Mouse (Mus musculus): ENCODE results near the gene Ifih1. TPM values are rescaled to one million over a fixed set of nuclear protein-coding genes. Genes with fewer than 3 reads are reported as not detected.

Gene Ifih1
- polyA plus RNA-seq, 1 experiment from 2014 or later = 2.7 TPM

DNA sequence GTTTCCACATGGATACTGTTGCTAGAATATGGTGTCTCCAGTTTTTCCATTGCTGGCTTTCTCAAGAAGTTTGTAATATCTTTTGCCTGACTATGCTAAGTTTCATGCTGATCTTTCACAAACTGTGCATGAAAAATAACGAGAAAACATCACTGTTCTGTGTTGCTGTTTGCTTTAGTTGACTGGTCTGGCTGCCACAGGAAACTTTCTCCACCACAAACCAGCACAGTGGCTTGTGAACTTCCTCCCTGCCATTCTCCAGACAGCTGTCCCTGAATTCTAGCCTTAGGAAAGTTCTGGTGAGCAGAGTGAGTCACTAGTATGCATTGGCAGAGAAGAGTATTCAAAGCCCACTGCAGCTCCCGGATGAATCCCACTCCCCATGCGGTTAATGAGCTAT lies 71.1 kb downstream of the Ifih1 start:
- Histone ChIP-seq H3K27me3 (no peaks in the 10 kb centered on the region), H3K9ac (no peak overlapping the region), H3K36me3 (no peaks in the 10 kb centered on the region), H3K4me2 (no peak overlapping the region), H3K4me3 (replicated peaks) (no peak overlapping the region), H3K27ac (no peak overlapping the region), H3K9me3 (replicated peaks) (no peaks in the 10 kb centered on the region), H3K4me1 (no peaks in the 10 kb centered on the region)
- WGBS = 72% methylated on average over 3 of the region's 3 CpGs
- ATAC-seq (replicated peaks; ENCODE audit: low FRiP score) = no peak

DNA sequence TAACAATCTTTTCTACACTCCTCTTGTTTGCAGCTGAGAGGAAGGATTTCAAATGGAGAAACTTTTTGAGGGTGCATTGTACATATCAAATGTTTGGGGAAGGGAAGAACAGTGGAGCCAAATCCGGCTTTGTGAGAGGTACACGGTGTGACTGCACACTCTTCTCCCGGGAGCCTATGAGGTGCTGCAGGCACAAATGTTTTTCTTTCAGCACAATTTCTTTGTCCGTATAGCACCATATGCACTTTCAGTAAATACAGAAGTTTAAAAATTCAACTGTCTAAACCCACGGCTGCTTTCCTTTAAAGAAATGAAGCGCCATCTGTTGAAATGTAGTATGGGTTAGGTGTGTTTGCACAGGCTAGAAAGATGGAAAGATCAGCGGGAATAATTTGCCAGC lies 71.8 kb downstream of the Ifih1 start:
- ATAC-seq (replicated peaks; ENCODE audit: low FRiP score) = no peak

GRCm38 (mm10) chr2:62573753-62574159 lies 72.3 kb downstream of the Ifih1 start, which contains the start of gene Fap:
Gene Fap, minus strand, starts transcription at chr2:62574075.
- peak within 1 kb of the TSS; percentile 22; the same call in 1 of the 2 replicates for H3K4me2 ChIP-seq
- H3K27ac ChIP-seq = peak within 1 kb of the TSS; percentile 24; the same call in 1 of the 2 replicates
- H3K4me3 ChIP-seq (replicated peaks) = peak within 1 kb of the TSS; percentile 22
- H3K9ac ChIP-seq = no peak within 1 kb of the TSS
- no peaks in the 10 kb centered on the region for H3K27me3 ChIP-seq
- H3K9me3 ChIP-seq (replicated peaks) = no peaks in the 10 kb centered on the region
- no peaks in the 10 kb centered on the region for H3K36me3 ChIP-seq
- no peaks in the 10 kb centered on the region for H3K4me1 ChIP-seq
- ATAC-seq (replicated peaks; ENCODE audit: low FRiP score) = 0 out of 2 replicates have a peak, but pooled peaks have one; percentile 29
- 45% methylated on average over 12 of the region's 12 CpGs for WGBS

More for the DNA sequence above, 71.8 kb downstream of the Ifih1 start:
- H3K9me3 ChIP-seq (replicated peaks) = no peaks in the 10 kb centered on the region
- H3K36me3 ChIP-seq = no peaks in the 10 kb centered on the region
- no peak overlapping the region for H3K9ac ChIP-seq
- 0 out of 2 replicates have a peak overlapping the region, but pooled peaks have one; percentile 22 for H3K4me2 ChIP-seq
- H3K4me1 ChIP-seq = no peaks in the 10 kb centered on the region
- 69% methylated on average over 7 of the region's 7 CpGs for WGBS
- no peak overlapping the region for H3K4me3 ChIP-seq (replicated peaks)
- no peaks in the 10 kb centered on the region for H3K27me3 ChIP-seq
- H3K27ac ChIP-seq = no peak overlapping the region; the same call in 1 of the 2 replicates

- 78% methylated on average over 10 of the region's 10 CpGs for WGBS
- Histone ChIP-seq H3K36me3 (no peaks in the 10 kb centered on the region), H3K27ac (peak overlapping the region; percentile 24; the same call in 1 of the 2 replicates), H3K27me3 (no peaks in the 10 kb centered on the region), H3K9ac (no peak overlapping the region), H3K4me1 (no peaks in the 10 kb centered on the region), H3K4me2 (peak overlapping the region; percentile 22; the same call in 1 of the 2 replicates), H3K9me3 (replicated peaks) (no peaks in the 10 kb centered on the region), H3K4me3 (replicated peaks) (peak overlapping the region; percentile 22)
- ATAC-seq (replicated peaks; ENCODE audit: low FRiP score) = no peak
These were observed 72.8 kb downstream of the Ifih1 start for GRCm38 (mm10) chr2:62573099-62573752.

GRCm38 (mm10) chr2:62564687-62565086 lies 81.4 kb downstream of the Ifih1 start:
- no peak overlapping the region for H3K4me3 ChIP-seq (replicated peaks)
- ATAC-seq (replicated peaks; ENCODE audit: low FRiP score) = no peak
- no peak overlapping the region for H3K27ac ChIP-seq
- 0 out of 2 replicates have a peak, but pooled peaks cover 6% of the 10 kb centered on the region for H3K4me1 ChIP-seq
- 82% methylated on average over 1 of the region's 1 CpGs for WGBS
- no peak overlapping the region for H3K4me2 ChIP-seq
- no peaks in the 10 kb centered on the region for H3K27me3 ChIP-seq
- no peak overlapping the region for H3K9ac ChIP-seq
- H3K9me3 ChIP-seq (replicated peaks) = no peaks in the 10 kb centered on the region
- H3K36me3 ChIP-seq = no peaks in the 10 kb centered on the region

DNA sequence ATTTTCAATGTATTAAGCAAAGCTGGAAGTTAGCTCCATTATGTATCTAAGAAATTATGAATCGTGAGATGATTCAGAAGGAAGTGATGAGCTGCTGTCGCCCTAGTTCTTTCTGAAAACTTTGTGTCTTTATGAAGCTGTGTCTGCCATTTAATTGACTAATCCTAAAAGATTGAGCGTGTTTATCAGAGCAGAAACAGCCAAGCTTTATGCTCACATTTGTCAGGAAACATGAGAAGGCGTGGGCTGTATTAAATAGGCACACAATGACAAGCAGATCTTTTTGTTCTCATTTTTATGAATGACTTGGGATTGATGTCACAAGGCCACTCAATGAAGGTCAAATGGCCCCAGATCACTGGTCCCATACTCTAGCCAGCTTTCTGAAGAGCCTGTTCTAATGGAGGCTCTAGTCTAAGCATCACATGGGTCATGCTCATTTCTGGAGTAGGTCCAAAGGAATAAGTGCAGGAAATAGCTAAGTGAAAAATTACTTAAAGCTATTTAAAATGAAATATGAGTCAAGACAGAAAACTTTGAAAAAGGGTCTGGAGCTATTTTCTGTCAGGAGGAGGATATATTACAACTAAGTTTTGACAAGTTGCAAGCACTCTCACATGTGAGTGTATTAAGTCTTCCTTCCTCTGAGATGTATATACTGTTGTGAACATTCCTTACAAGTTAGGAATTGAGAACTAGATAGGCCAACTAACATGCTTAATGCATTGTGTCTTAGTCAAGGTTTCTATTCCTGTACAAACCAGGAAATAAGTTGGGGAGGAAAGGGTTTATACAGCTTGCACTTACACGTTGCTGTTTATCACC lies 83.2 kb downstream of the Ifih1 start:
- Histone ChIP-seq H3K36me3 (no peaks in the 10 kb centered on the region), H3K4me3 (replicated peaks) (no peak overlapping the region), H3K27me3 (no peaks in the 10 kb centered on the region), H3K4me2 (no peak overlapping the region), H3K27ac (peak overlapping the region; percentile 56), H3K9me3 (replicated peaks) (no peaks in the 10 kb centered on the region), H3K9ac (no peak overlapping the region), H3K4me1 (0 out of 2 replicates have a peak, but pooled peaks cover 6% of the 10 kb centered on the region)
- ATAC-seq (replicated peaks; ENCODE audit: low FRiP score) = peak; percentile 89
- 58% methylated on average over 5 of the region's 5 CpGs for WGBS

- Histone ChIP-seq H3K4me2 (no peak overlapping the region), H3K9ac (no peak overlapping the region), H3K27ac (no peak overlapping the region), H3K4me1 (no peaks in the 10 kb centered on the region), H3K36me3 (no peaks in the 10 kb centered on the region), H3K9me3 (replicated peaks) (no peaks in the 10 kb centered on the region), H3K4me3 (replicated peaks) (no peak overlapping the region), H3K27me3 (no peaks in the 10 kb centered on the region)
- 79% methylated on average over 2 of the region's 2 CpGs for WGBS
- no peak for ATAC-seq (replicated peaks; ENCODE audit: low FRiP score)
These were observed 88.6 kb downstream of the Ifih1 start for GRCm38 (mm10) chr2:62557417-62557816.

DNA sequence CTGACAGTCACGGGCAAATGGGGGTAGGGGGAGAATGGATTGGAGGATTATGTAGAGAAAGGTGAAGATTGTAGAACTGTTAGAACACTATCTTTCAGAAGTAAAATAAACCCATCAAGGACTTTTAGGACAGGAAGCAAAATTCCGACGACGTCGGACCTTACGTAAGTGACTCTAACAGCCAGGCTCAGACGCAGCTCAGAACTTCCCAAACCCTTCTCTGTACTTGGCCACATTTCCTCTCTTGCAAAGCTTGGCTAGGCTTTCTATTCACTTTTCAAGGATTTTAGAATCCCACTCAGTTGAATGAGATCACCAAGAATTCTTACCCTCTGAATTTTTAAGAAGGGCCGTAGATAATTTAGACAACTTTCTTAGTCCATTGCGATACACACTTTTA lies 89.7 kb downstream of the Ifih1 start:
- no peak overlapping the region for H3K27ac ChIP-seq
- no peak overlapping the region for H3K4me3 ChIP-seq (replicated peaks)
- no peaks in the 10 kb centered on the region for H3K36me3 ChIP-seq
- 81% methylated on average over 9 of the region's 9 CpGs for WGBS
- no peaks in the 10 kb centered on the region for H3K9me3 ChIP-seq (replicated peaks)
- no peaks in the 10 kb centered on the region for H3K27me3 ChIP-seq
- H3K4me1 ChIP-seq = no peaks in the 10 kb centered on the region
- H3K4me2 ChIP-seq = no peak overlapping the region
- H3K9ac ChIP-seq = no peak overlapping the region
- no peak for ATAC-seq (replicated peaks; ENCODE audit: low FRiP score)

DNA sequence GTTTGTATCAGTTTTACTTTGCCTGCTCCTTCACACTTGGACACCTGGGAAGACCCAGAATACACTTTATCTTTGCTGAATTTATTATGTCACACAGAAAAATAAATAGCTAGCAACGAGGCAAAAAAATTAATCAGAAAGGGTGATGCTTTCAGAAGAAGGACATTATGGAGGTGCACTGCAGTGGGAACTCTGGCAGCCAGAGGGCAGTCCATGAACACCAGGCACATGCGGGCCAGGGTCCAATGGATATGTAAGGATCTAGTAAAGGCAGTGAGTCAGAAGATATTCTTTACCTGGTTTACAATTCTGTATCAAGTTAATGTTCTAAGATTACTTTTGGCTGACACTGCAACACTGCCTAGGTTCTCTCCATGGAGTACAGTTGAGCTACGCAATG lies 96.4 kb downstream of the Ifih1 start:
- Histone ChIP-seq H3K4me2 (no peak overlapping the region), H3K27me3 (no peaks in the 10 kb centered on the region), H3K36me3 (no peaks in the 10 kb centered on the region), H3K4me1 (no peaks in the 10 kb centered on the region), H3K9me3 (replicated peaks) (no peaks in the 10 kb centered on the region), H3K4me3 (replicated peaks) (no peak overlapping the region), H3K9ac (no peak overlapping the region), H3K27ac (no peak overlapping the region)
- WGBS = 80% methylated on average over 3 of the region's 3 CpGs
- no peak for ATAC-seq (replicated peaks; ENCODE audit: low FRiP score)

DNA sequence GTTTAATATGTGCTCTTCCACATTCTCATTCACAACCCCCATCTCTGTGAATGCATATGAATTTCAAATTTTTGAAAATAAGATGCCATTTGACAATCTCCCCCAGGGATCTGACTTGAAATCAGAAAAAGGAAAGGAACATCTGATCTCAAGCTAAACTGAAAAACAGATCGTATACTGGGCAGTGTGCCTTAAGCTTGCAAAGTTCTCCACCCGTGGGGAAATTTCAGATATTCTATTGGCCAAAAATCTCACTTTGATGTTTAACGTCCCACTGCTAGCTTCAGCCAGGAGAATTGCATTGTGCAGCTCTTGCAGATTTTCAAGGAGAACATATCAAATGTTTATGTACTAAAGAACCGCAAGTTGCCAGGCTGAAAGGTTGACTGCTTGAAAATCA lies 96.9 kb downstream of the Ifih1 start:
- Histone ChIP-seq H3K4me1 (no peaks in the 10 kb centered on the region), H3K27me3 (no peaks in the 10 kb centered on the region), H3K36me3 (no peaks in the 10 kb centered on the region), H3K4me3 (replicated peaks) (no peak overlapping the region), H3K9ac (no peak overlapping the region), H3K9me3 (replicated peaks) (no peaks in the 10 kb centered on the region), H3K27ac (no peak overlapping the region), H3K4me2 (no peak overlapping the region)
- ATAC-seq (replicated peaks; ENCODE audit: low FRiP score) = no peak
- 74% methylated on average over 4 of the region's 4 CpGs for WGBS

DNA sequence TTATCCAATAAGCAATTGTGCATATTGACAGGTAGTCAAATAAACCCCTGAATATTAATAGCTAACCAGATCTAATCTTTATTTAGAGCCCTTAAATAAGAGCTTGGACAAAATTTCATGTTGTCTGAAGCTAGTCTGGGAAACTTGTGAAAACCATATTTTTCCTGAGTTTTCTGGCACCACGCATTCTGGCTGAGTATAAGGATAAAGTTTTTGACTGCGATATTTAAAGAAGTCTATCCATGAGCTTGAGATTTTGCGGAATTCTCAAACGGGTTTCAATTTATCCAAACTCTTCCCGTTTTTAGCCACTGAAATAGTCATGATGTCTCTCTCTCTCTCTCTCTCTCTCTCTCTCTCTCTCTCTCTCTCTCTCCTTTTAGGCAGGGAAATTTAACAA lies 98.0 kb downstream of the Ifih1 start:
- no peak overlapping the region for H3K4me2 ChIP-seq
- H3K27ac ChIP-seq = no peak overlapping the region
- H3K9ac ChIP-seq = no peak overlapping the region
- WGBS = 92% methylated on average over 5 of the region's 5 CpGs
- H3K4me1 ChIP-seq = no peaks in the 10 kb centered on the region
- H3K27me3 ChIP-seq = no peaks in the 10 kb centered on the region
- no peaks in the 10 kb centered on the region for H3K9me3 ChIP-seq (replicated peaks)
- no peaks in the 10 kb centered on the region for H3K36me3 ChIP-seq
- no peak overlapping the region for H3K4me3 ChIP-seq (replicated peaks)
- no peak for ATAC-seq (replicated peaks; ENCODE audit: low FRiP score)
